Mouse (Mus musculus): ENCODE results near the gene Mvb12b. TPM values are rescaled to one million over a fixed set of nuclear protein-coding genes. Genes with fewer than 3 reads are reported as not detected.
A peak's percentile ranks its signal among the peaks of the same experiment; 100 is the strongest.

The Mvb12b gene
- polyA plus RNA-seq, 1 experiment from 2014 or later: 16.6 TPM

GRCm38 (mm10) chr2:33734781-33735485, 152.8 kb downstream of the Mvb12b start:
- H3K9ac ChIP-seq: no peak overlapping the region
- no peaks in the 10 kb centered on the region; the same call in 1 of the 2 replicates for H3K4me1 ChIP-seq (replicated peaks)
- H3K27ac ChIP-seq (ENCODE audit: poor library complexity, severe bottlenecking): no peak overlapping the region
- no peaks in the 10 kb centered on the region for H3K9me3 ChIP-seq (replicated peaks)
- no peak for ATAC-seq (ENCODE audit: insufficient number of reproducible peaks, low FRiP score)
- H3K27me3 ChIP-seq (replicated peaks): peaks cover 9% of the 10 kb centered on the region; the same call in 1 of the 2 replicates
- H3K4me2 ChIP-seq: no peak overlapping the region
- WGBS: 37% methylated on average over 10 of the region's 10 CpGs
- H3K36me3 ChIP-seq: 0 out of 2 replicates have a peak, but pooled peaks cover 5% of the 10 kb centered on the region
- H3K4me3 ChIP-seq: no peak overlapping the region

GRCm38 (mm10) chr2:33729701-33730100, 158.0 kb downstream of the Mvb12b start:
- H3K27ac ChIP-seq (ENCODE audit: poor library complexity, severe bottlenecking): no peak overlapping the region
- ATAC-seq (ENCODE audit: insufficient number of reproducible peaks, low FRiP score): no peak
- no peak overlapping the region for H3K4me3 ChIP-seq
- peaks cover 9% of the 10 kb centered on the region; the same call in 1 of the 2 replicates for H3K27me3 ChIP-seq (replicated peaks)
- H3K4me1 ChIP-seq (replicated peaks): peaks cover 21% of the 10 kb centered on the region
- H3K36me3 ChIP-seq: 0 out of 2 replicates have a peak, but pooled peaks cover 2% of the 10 kb centered on the region
- 37% methylated on average over 5 of the region's 5 CpGs for WGBS
- no peak overlapping the region for H3K4me2 ChIP-seq
- H3K9me3 ChIP-seq (replicated peaks): no peaks in the 10 kb centered on the region
- H3K9ac ChIP-seq: no peak overlapping the region

GRCm38 (mm10) chr2:33727199-33727598, 160.5 kb downstream of the Mvb12b start:
- no peak overlapping the region for H3K27ac ChIP-seq (ENCODE audit: poor library complexity, severe bottlenecking)

GRCm38 (mm10) chr2:33720380-33720898, 167.3 kb downstream of the Mvb12b start:
- H3K27ac ChIP-seq (ENCODE audit: poor library complexity, severe bottlenecking): no peak overlapping the region
- WGBS: 32% methylated on average over 9 of the region's 9 CpGs
- H3K27me3 ChIP-seq (replicated peaks): peaks cover 29% of the 10 kb centered on the region
- ATAC-seq (ENCODE audit: insufficient number of reproducible peaks, low FRiP score): no peak
- peaks cover 26% of the 10 kb centered on the region for H3K4me1 ChIP-seq (replicated peaks)
- H3K4me2 ChIP-seq: 0 out of 2 replicates have a peak overlapping the region, but pooled peaks have one; percentile 8
- H3K4me3 ChIP-seq: no peak overlapping the region
- no peaks in the 10 kb centered on the region for H3K36me3 ChIP-seq
- no peak overlapping the region for H3K9ac ChIP-seq
- H3K9me3 ChIP-seq (replicated peaks): 0 out of 2 replicates have a peak, but pooled peaks cover 4% of the 10 kb centered on the region

More at GRCm38 (mm10) chr2:33727199-33727598, 160.5 kb downstream of the Mvb12b start:
- Histone ChIP-seq H3K4me2 (no peak overlapping the region), H3K9me3 (replicated peaks) (no peaks in the 10 kb centered on the region), H3K9ac (no peak overlapping the region), H3K4me3 (no peak overlapping the region), H3K4me1 (replicated peaks) (peaks cover 21% of the 10 kb centered on the region), H3K27me3 (replicated peaks) (no peaks in the 10 kb centered on the region), H3K36me3 (0 out of 2 replicates have a peak, but pooled peaks cover 2% of the 10 kb centered on the region)
- WGBS: 10% methylated on average over 3 of the region's 6 CpGs
- ATAC-seq (ENCODE audit: insufficient number of reproducible peaks, low FRiP score): peak; percentile 46; the same call in 1 of the 2 replicates

GRCm38 (mm10) chr2:33719339-33720066, 168.2 kb downstream of the Mvb12b start:
- Histone ChIP-seq H3K4me1 (replicated peaks) (peaks cover 26% of the 10 kb centered on the region), H3K27me3 (replicated peaks) (peaks cover 38% of the 10 kb centered on the region), H3K4me2 (no peak overlapping the region), H3K9me3 (replicated peaks) (0 out of 2 replicates have a peak, but pooled peaks cover 4% of the 10 kb centered on the region), H3K27ac (ENCODE audit: poor library complexity, severe bottlenecking) (no peak overlapping the region), H3K4me3 (no peak overlapping the region), H3K9ac (no peak overlapping the region), H3K36me3 (no peaks in the 10 kb centered on the region)
- WGBS: 39% methylated on average over 12 of the region's 12 CpGs
- ATAC-seq (ENCODE audit: insufficient number of reproducible peaks, low FRiP score): no peak

GRCm38 (mm10) chr2:33718561-33718960, 169.2 kb downstream of the Mvb12b start:
- Histone ChIP-seq H3K27me3 (replicated peaks) (peaks cover 44% of the 10 kb centered on the region), H3K36me3 (no peaks in the 10 kb centered on the region), H3K4me1 (replicated peaks) (peaks cover 30% of the 10 kb centered on the region), H3K4me2 (no peak overlapping the region), H3K9ac (no peak overlapping the region), H3K4me3 (no peak overlapping the region), H3K9me3 (replicated peaks) (0 out of 2 replicates have a peak, but pooled peaks cover 4% of the 10 kb centered on the region), H3K27ac (ENCODE audit: poor library complexity, severe bottlenecking) (no peak overlapping the region)
- WGBS: 62% methylated on average over 6 of the region's 6 CpGs
- no peak for ATAC-seq (ENCODE audit: insufficient number of reproducible peaks, low FRiP score)

GRCm38 (mm10) chr2:33717821-33718351, 169.9 kb downstream of the Mvb12b start:
- Histone ChIP-seq H3K9ac (no peak overlapping the region), H3K4me2 (peak overlapping the region; percentile 40), H3K27me3 (replicated peaks) (peaks cover 48% of the 10 kb centered on the region), H3K9me3 (replicated peaks) (0 out of 2 replicates have a peak, but pooled peaks cover 4% of the 10 kb centered on the region), H3K4me1 (replicated peaks) (peaks cover 37% of the 10 kb centered on the region), H3K4me3 (no peak overlapping the region), H3K27ac (ENCODE audit: poor library complexity, severe bottlenecking) (no peak overlapping the region), H3K36me3 (no peaks in the 10 kb centered on the region)
- WGBS: 22% methylated on average over 21 of the region's 21 CpGs
- ATAC-seq (ENCODE audit: insufficient number of reproducible peaks, low FRiP score): no peak

GRCm38 (mm10) chr2:33717378-33717777, 170.4 kb downstream of the Mvb12b start:
- no peak overlapping the region for H3K9ac ChIP-seq
- peak overlapping the region; percentile 40 for H3K4me2 ChIP-seq
- no peak overlapping the region for H3K27ac ChIP-seq (ENCODE audit: poor library complexity, severe bottlenecking)
- no peaks in the 10 kb centered on the region for H3K36me3 ChIP-seq
- no peak for ATAC-seq (ENCODE audit: insufficient number of reproducible peaks, low FRiP score)
- peaks cover 37% of the 10 kb centered on the region for H3K4me1 ChIP-seq (replicated peaks)
- no peak overlapping the region for H3K4me3 ChIP-seq
- 0 out of 2 replicates have a peak, but pooled peaks cover 4% of the 10 kb centered on the region for H3K9me3 ChIP-seq (replicated peaks)
- WGBS: 59% methylated on average over 11 of the region's 11 CpGs
- peaks cover 53% of the 10 kb centered on the region for H3K27me3 ChIP-seq (replicated peaks)

- Histone ChIP-seq H3K4me1 (replicated peaks) (peaks cover 37% of the 10 kb centered on the region), H3K36me3 (no peaks in the 10 kb centered on the region), H3K27ac (ENCODE audit: poor library complexity, severe bottlenecking) (no peak overlapping the region), H3K9me3 (replicated peaks) (0 out of 2 replicates have a peak, but pooled peaks cover 3% of the 10 kb centered on the region), H3K27me3 (replicated peaks) (peaks cover 58% of the 10 kb centered on the region), H3K4me2 (no peak overlapping the region), H3K4me3 (no peak overlapping the region), H3K9ac (no peak overlapping the region)
- WGBS: 70% methylated on average over 15 of the region's 15 CpGs
- ATAC-seq (ENCODE audit: insufficient number of reproducible peaks, low FRiP score): no peak
Observed at GRCm38 (mm10) chr2:33716878-33717277, 170.9 kb downstream of the Mvb12b start.

- WGBS: 61% methylated on average over 8 of the region's 8 CpGs
- H3K4me2 ChIP-seq: no peak overlapping the region
- no peak overlapping the region for H3K4me3 ChIP-seq
- H3K4me1 ChIP-seq (replicated peaks): peaks cover 30% of the 10 kb centered on the region
- ATAC-seq (ENCODE audit: insufficient number of reproducible peaks, low FRiP score): no peak
- no peak overlapping the region for H3K27ac ChIP-seq (ENCODE audit: poor library complexity, severe bottlenecking)
- H3K36me3 ChIP-seq: no peaks in the 10 kb centered on the region
- H3K9ac ChIP-seq: no peak overlapping the region
- no peaks in the 10 kb centered on the region for H3K9me3 ChIP-seq (replicated peaks)
- peaks cover 58% of the 10 kb centered on the region for H3K27me3 ChIP-seq (replicated peaks)
Observed at GRCm38 (mm10) chr2:33714932-33715331, 172.8 kb downstream of the Mvb12b start.

Data from heart, embryonic 12.5 days (tissue).